Mouse (Mus musculus) liver, postnatal 0 days (tissue): ENCODE measurements around the gene Acox3. TPM values are rescaled to one million over a fixed set of nuclear protein-coding genes. Genes with fewer than 3 reads are reported as not detected.

ENCODE experiments used
- ATAC-seq: fragments of 200-750 bp; cut with Nextera tagmentation; 2 replicates; pipeline ENCODE4 v1.8.0; 2017; ENCODE audit warnings: mild to moderate bottlenecking, moderate library complexity
- DNase-seq: peaks from one replicate; pipeline ENCODE4 v3.0.0-alpha.2; 2016
- H3K27ac ChIP-seq: fragments of 300-500 bp; sonication (generic); 2 replicates; pipeline ENCODE4 v1.5.1; 2014; ENCODE audit warnings: antibody characterized with exemption, moderate library complexity, mild to moderate bottlenecking, low read depth
- H3K27me3 ChIP-seq: fragments of 300-500 bp; sonication (generic); 2 replicates; pipeline ENCODE4 v1.6.1; 2014; ENCODE audit warnings: low read length, control low read depth, mixed read lengths; ENCODE audit not compliant: insufficient read depth
- H3K36me3 ChIP-seq: fragments of 300-500 bp; sonication (generic); replicated peaks from 2 replicates; pipeline ENCODE4 v1.6.1; 2014; ENCODE audit warnings: mild to moderate bottlenecking, control low read depth, low read length, moderate library complexity, mixed read lengths; ENCODE audit not compliant: insufficient read depth
- H3K4me1 ChIP-seq: fragments of 300-500 bp; sonication (generic); 2 replicates; pipeline ENCODE4 v1.6.1; 2014; ENCODE audit warnings: antibody characterized with exemption, mild to moderate bottlenecking, control low read depth; ENCODE audit not compliant: insufficient read depth
- H3K4me2 ChIP-seq: fragments of 300-500 bp; sonication (generic); 2 replicates; pipeline ENCODE4 v1.6.1; 2014; ENCODE audit warnings: low read depth, mild to moderate bottlenecking, low read length, moderate library complexity, mixed read lengths
- H3K4me3 ChIP-seq: fragments of 300-500 bp; sonication (generic); 2 replicates; pipeline ENCODE4 v1.5.1; 2014; ENCODE audit warnings: low read depth, low read length
- H3K9ac ChIP-seq: fragments of 300-500 bp; sonication (generic); replicated peaks from 2 replicates; pipeline ENCODE4 v1.6.1; 2014; ENCODE audit warnings: mild to moderate bottlenecking, moderate library complexity
- H3K9me3 ChIP-seq: fragments of 300-500 bp; sonication (generic); 2 replicates; pipeline ENCODE4 v1.6.1; 2016; ENCODE audit warnings: mild to moderate bottlenecking, control low read depth, low read length, mixed read lengths
- CTCF ChIP-seq: sonication (generic); IDR thresholded peaks from 2 replicates; pipeline ENCODE4 v1.5.1; 2016; ENCODE audit warnings: antibody characterized with exemption, low read depth
- EP300 ChIP-seq: IDR thresholded peaks from 2 replicates; pipeline ENCODE4 v1.6.1; 2016; ENCODE audit warnings: antibody characterized with exemption, low read depth, mild to moderate bottlenecking
- WGBS: fragments of 180-500 bp; shearing (Covaris S2); extraction: QIAGEN DNeasy Blood & Tissue Kit; methylation state at CpG from one replicate; pipeline ENCODE4 v1.1.7; 2014; ENCODE audit not compliant: insufficient replicate concordance; 5-methylcytosine and 5-hydroxymethylcytosine counted together
- polyA plus RNA-seq: library from polyadenylated mRNA; unstranded; fragments of >200 nt; fragmentation: Nextera tagmentation; extraction: Ambion mirVana; gene quantifications from 2 replicates; pipeline ENCODE4 v1.2.1, GENCODE M21; 2015

Gene Acox3
- polyA plus RNA-seq, 1 experiment from 2014 or later: 4.0 TPM

- Histone ChIP-seq H3K4me2 (no peak overlapping the region), H3K9ac (no peak overlapping the region), H3K4me3 (no peak overlapping the region), H3K36me3 (peaks cover 40% of the 10 kb centered on the region), H3K4me1 (no peaks in the 10 kb centered on the region), H3K27me3 (no peaks in the 10 kb centered on the region), H3K9me3 (no peaks in the 10 kb centered on the region), H3K27ac (no peak overlapping the region)
- 90% methylated on average over 4 of the region's 4 CpGs for WGBS
- DNase-seq (no peak), ATAC-seq (no peak)
- no peak for TF ChIP-seq CTCF
- TF ChIP-seq EP300: no peak
Observed at GRCm38 (mm10) chr5:35594768-35595167, 11.9 kb downstream of the Acox3 start.

GRCm38 (mm10) chr5:35595706-35596105 lies 12.9 kb downstream of the Acox3 start:
- peaks cover 41% of the 10 kb centered on the region for H3K36me3 ChIP-seq
- no peaks in the 10 kb centered on the region for H3K4me1 ChIP-seq
- no peaks in the 10 kb centered on the region for H3K27me3 ChIP-seq
- DNase-seq (peak; percentile 85), ATAC-seq (peak; percentile 49; the same call in 1 of the 2 replicates)
- WGBS: 19% methylated on average over 4 of the region's 4 CpGs
- no peak overlapping the region for H3K27ac ChIP-seq
- H3K4me3 ChIP-seq: no peak overlapping the region
- TF ChIP-seq CTCF (peak; percentile 99), EP300 (no peak)
- H3K9me3 ChIP-seq: no peaks in the 10 kb centered on the region
- H3K9ac ChIP-seq: no peak overlapping the region
- H3K4me2 ChIP-seq: no peak overlapping the region

DNA sequence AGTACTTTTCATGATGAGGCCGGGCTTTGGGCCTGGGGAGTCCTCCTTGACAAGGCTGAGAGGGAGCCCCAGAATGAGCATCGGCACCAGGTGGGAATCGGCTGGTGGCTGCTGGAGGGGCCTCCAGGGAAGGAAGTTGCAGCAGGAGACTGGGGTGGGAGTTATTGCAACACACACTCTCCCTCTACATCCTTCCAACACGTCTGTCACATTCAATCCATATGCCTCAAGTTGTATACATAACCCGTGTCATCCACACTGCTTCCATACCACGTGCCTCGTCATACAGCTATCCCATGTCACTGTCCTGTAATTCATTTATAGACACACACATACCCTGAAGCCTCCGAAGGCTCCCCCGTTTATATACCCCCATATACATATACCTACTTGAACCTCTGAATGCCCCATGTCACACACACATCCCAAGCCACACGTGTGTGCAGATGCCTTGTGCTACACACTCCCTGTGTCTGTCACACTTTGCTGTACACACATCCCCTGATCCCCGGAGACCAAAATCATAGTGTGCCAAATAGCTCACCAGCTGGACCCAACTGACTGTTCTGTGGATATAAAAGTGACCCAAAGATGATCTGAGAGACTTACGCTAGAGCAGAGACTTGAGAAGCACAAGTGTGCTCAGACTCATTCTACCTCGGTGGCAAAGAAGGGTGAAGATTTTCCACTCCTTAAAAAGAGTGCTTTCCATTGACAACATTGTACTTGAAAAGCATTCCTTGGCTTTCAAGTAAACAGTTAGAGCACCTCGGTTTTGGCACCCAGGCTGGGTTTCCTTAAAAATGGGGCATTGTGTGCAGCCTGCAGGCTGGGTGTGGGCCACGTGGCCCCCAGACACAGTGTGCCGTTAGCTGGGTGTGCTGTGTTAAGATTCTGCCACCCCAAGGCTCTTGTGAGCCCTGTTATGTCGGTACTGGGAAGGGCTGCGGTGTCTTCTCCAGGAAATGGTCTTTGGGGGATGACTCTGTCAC lies 13.6 kb downstream of the Acox3 start:
- DNase-seq: no peak
- 69% methylated on average over 18 of the region's 18 CpGs for WGBS
- Histone ChIP-seq H3K9ac (no peak overlapping the region), H3K4me3 (no peak overlapping the region), H3K4me1 (no peaks in the 10 kb centered on the region), H3K4me2 (no peak overlapping the region), H3K27ac (no peak overlapping the region), H3K27me3 (no peaks in the 10 kb centered on the region), H3K9me3 (no peaks in the 10 kb centered on the region), H3K36me3 (peaks cover 43% of the 10 kb centered on the region)
- ATAC-seq: no peak
- TF ChIP-seq CTCF (no peak), EP300 (no peak)

- Histone ChIP-seq H3K9ac (no peak overlapping the region), H3K4me3 (no peak overlapping the region), H3K36me3 (peaks cover 45% of the 10 kb centered on the region), H3K27me3 (no peaks in the 10 kb centered on the region), H3K4me2 (no peak overlapping the region), H3K27ac (no peak overlapping the region), H3K9me3 (no peaks in the 10 kb centered on the region), H3K4me1 (no peaks in the 10 kb centered on the region)
- no peak for DNase-seq
- ATAC-seq: no peak
- no peak for TF ChIP-seq CTCF
- no peak for TF ChIP-seq EP300
- WGBS: 75% methylated on average over 11 of the region's 11 CpGs
Observed at GRCm38 (mm10) chr5:35600233-35600632, 17.4 kb downstream of the Acox3 start.

- Histone ChIP-seq H3K27me3 (no peaks in the 10 kb centered on the region), H3K4me3 (no peak overlapping the region), H3K9me3 (no peaks in the 10 kb centered on the region), H3K4me1 (no peaks in the 10 kb centered on the region), H3K27ac (no peak overlapping the region), H3K36me3 (peaks cover 42% of the 10 kb centered on the region), H3K9ac (no peak overlapping the region), H3K4me2 (no peak overlapping the region)
- ATAC-seq (no peak), DNase-seq (no peak)
- TF ChIP-seq CTCF (no peak), EP300 (no peak)
- WGBS: 85% methylated on average over 8 of the region's 8 CpGs
Observed at GRCm38 (mm10) chr5:35601526-35601925, 18.7 kb downstream of the Acox3 start.

DNA sequence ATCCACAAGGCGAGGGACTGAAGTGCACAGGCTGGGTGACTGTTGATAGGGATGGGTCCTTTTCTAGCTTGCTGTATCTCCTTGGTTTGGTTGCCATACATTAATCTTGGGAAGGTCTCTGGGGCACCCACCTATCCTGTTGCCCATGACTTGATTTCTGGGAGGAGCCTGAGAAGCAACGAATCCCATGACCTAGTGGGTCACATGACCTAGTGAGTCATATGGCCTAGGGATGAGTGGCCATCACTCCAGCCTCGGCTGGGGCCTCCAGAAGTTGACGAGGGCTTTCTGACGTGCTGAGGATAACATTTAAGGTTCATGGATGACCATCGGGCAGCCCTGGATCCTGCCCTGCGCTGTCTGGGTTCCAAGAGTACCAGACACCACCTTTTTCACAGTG lies 22.5 kb downstream of the Acox3 start:
- Histone ChIP-seq H3K27ac (no peak overlapping the region), H3K36me3 (peaks cover 20% of the 10 kb centered on the region), H3K4me1 (no peaks in the 10 kb centered on the region; the same call in 1 of the 2 replicates), H3K4me2 (no peak overlapping the region), H3K27me3 (no peaks in the 10 kb centered on the region), H3K9me3 (no peaks in the 10 kb centered on the region), H3K9ac (no peak overlapping the region), H3K4me3 (no peak overlapping the region)
- TF ChIP-seq EP300 (no peak), CTCF (no peak)
- DNase-seq: no peak
- WGBS: 72% methylated on average over 7 of the region's 7 CpGs
- ATAC-seq: no peak
